Mouse (Mus musculus) Patski (cell line): ENCODE data around the gene Pcsk6. TPM values are rescaled to one million over a fixed set of nuclear protein-coding genes. Genes with fewer than 3 reads are reported as not detected.
"Not testable (repeated sequence)": the region's sequence is repeated elsewhere in the genome, so short reads cannot be mapped to it uniquely, and the experiment has no call there.

ENCODE experiments used
- ATAC-seq: fragments of 100-300 bp; one replicate; pipeline ENCODE4 v1.8.0; 2021
- CTCF ChIA-PET: fragments of 350-600 bp; sonication (Branson Sonifier 250); formaldehyde crosslinking; loops from one replicate; lab custom pipeline; 2022; ENCODE audit warnings: inconsistent platforms; lab: Charles Lee
- POLR2A ChIA-PET: fragments of 350-600 bp; sonication (Branson Sonifier 250); formaldehyde crosslinking; loops from one replicate; lab custom pipeline; 2022; ENCODE audit warnings: antibody characterized with exemption, inconsistent platforms; lab: Charles Lee
- DNase-seq: peaks from one replicate; pipeline ENCODE4 v3.0.0-alpha.2; 2011; ENCODE audit warnings: low read depth, low spot score
- H3K27me3 ChIP-seq: fragments of 371-371 bp; one replicate; pipeline ENCODE4 v1.5.1; 2021
- CTCF ChIP-seq: fragments of 100-300 bp; IDR thresholded peaks from one replicate; pipeline ENCODE4 v1.5.1; 2021
- in situ Hi-C: fragments of 300-500 bp; cut with MboI; formaldehyde crosslinking; loops from 3 replicates; pipeline ENCODE4 v1.11.1; 2018; ENCODE audit warnings: low pct_unique_long_range_greater_than_20kb, mixed read lengths
- polyA plus RNA-seq: library from polyadenylated mRNA; unstranded; gene quantifications from one replicate; pipeline ENCODE4 v1.2.3, GENCODE M21; 2021

Gene Pcsk6
- polyA plus RNA-seq, 1 experiment from 2014 or later = 3.0 TPM

GRCm38 (mm10) chr7:65906528-65907272 is 45.2 kb downstream of the Pcsk6 start:
- ChIA-PET CTCF (interaction anchor here (1.2 kb wide), 1 partner anchor 21 kb away, joined by 3 read pairs; no protein-coding TSS in a partner anchor), POLR2A (no interaction called here)
- ATAC-seq = no peak
- no peaks in the 10 kb centered on the region for H3K27me3 ChIP-seq
- DNase-seq = no peak
- no peak for TF ChIP-seq CTCF
- in situ Hi-C loops = no loop called here

- CTCF ChIA-PET = no interaction called here
- no peaks in the 10 kb centered on the region for H3K27me3 ChIP-seq
- ATAC-seq = no peak
- DNase-seq = no peak
- POLR2A ChIA-PET = no interaction called here
- TF ChIP-seq CTCF = no peak
- in situ Hi-C loops = no loop called here
Measured at GRCm38 (mm10) chr7:65909343-65910127, 48.0 kb downstream of the Pcsk6 start.

GRCm38 (mm10) chr7:65913088-65913610 is 51.6 kb downstream of the Pcsk6 start:
- POLR2A ChIA-PET = interaction anchor here (0.6 kb wide), 1 partner anchor 8 kb away, joined by 3 read pairs; no protein-coding TSS in a partner anchor
- CTCF ChIA-PET = no interaction called here
- no peak for ATAC-seq
- no peak for DNase-seq
- H3K27me3 ChIP-seq = no peaks in the 10 kb centered on the region
- in situ Hi-C loops = no loop called here
- no peak for TF ChIP-seq CTCF

- POLR2A ChIA-PET = interaction anchor here (0.7 kb wide), 1 partner anchor 133 kb away, joined by 3 read pairs; no protein-coding TSS in a partner anchor
- no peak for DNase-seq
- CTCF ChIA-PET = interaction anchor here (0.9 to 1.1 kb wide), 2 partner anchors 10 to 46 kb away, joined by 3 read pairs; no protein-coding TSS in a partner anchor
Measured at GRCm38 (mm10) chr7:65914761-65915301, 53.3 kb downstream of the Pcsk6 start.

GRCm38 (mm10) chr7:65915821-65916220 is 54.3 kb downstream of the Pcsk6 start:
- DNase-seq (no peak), ATAC-seq (no peak)
- in situ Hi-C loops = no loop called here
- no peaks in the 10 kb centered on the region for H3K27me3 ChIP-seq
- ChIA-PET POLR2A (no interaction called here), CTCF (no interaction called here)
- TF ChIP-seq CTCF = no peak

More at GRCm38 (mm10) chr7:65914761-65915301, 53.3 kb downstream of the Pcsk6 start:
- no peak for ATAC-seq
- H3K27me3 ChIP-seq = no peaks in the 10 kb centered on the region
- no peak for TF ChIP-seq CTCF
- in situ Hi-C loops = no loop called here

- ChIA-PET CTCF (no interaction called here), POLR2A (no interaction called here)
- ATAC-seq = no peak
- TF ChIP-seq CTCF = no peak
- in situ Hi-C loops = no loop called here
- H3K27me3 ChIP-seq = no peaks in the 10 kb centered on the region
- no peak for DNase-seq
Measured at GRCm38 (mm10) chr7:65916566-65916965, 55.0 kb downstream of the Pcsk6 start.

GRCm38 (mm10) chr7:65918431-65918830 is 56.9 kb downstream of the Pcsk6 start:
- TF ChIP-seq CTCF = no peak
- POLR2A ChIA-PET = no interaction called here
- no peaks in the 10 kb centered on the region for H3K27me3 ChIP-seq
- no peak for ATAC-seq
- in situ Hi-C loops = no loop called here
- CTCF ChIA-PET = no interaction called here
- DNase-seq = no peak

GRCm38 (mm10) chr7:65929398-65929797 is 67.9 kb downstream of the Pcsk6 start:
- ChIA-PET POLR2A (no interaction called here), CTCF (no interaction called here)
- in situ Hi-C loops = no loop called here
- TF ChIP-seq CTCF = no peak
- no peak for DNase-seq
- no peaks in the 10 kb centered on the region for H3K27me3 ChIP-seq
- no peak for ATAC-seq

GRCm38 (mm10) chr7:65930478-65930877 is 68.9 kb downstream of the Pcsk6 start:
- ChIA-PET CTCF (no interaction called here), POLR2A (no interaction called here)
- in situ Hi-C loops = no loop called here
- no peak for TF ChIP-seq CTCF
- H3K27me3 ChIP-seq = no peaks in the 10 kb centered on the region
- no peak for DNase-seq
- no peak for ATAC-seq

- DNase-seq, in situ Hi-C loops, ATAC-seq, CTCF ChIA-PET, H3K27me3 ChIP-seq, POLR2A ChIA-PET: not testable (repeated sequence)
Measured at GRCm38 (mm10) chr7:65934238-65934970, 72.9 kb downstream of the Pcsk6 start.
